Mouse (Mus musculus) adrenal gland (tissue): ENCODE data around the gene Gm3594.
"Not testable (repeated sequence)": the region's sequence is repeated elsewhere in the genome, so short reads cannot be mapped to it uniquely, and the experiment has no call there.

Source experiments
- intact Hi-C: fragments of 180-260 bp; cut with DNase I; formaldehyde crosslinking; loops from one replicate; pipeline ENCODE4 v1.15.1; 2025
- long read RNA-seq, 2 experiments: library from polyadenylated mRNA; unstranded; transcript quantifications; one replicate each; pipeline ENCODE4 v2.0.0; 2020; ENCODE audit warnings: borderline replicate concordance in 1 of 2; ENCODE audit not compliant: insufficient replicate concordance in 1 of 2

Gm3594 gene
- long read RNA-seq, experiment 1, result 0 reads
- long read RNA-seq, experiment 2, result 0 reads

GRCm38 (mm10) chr14:6444511-6444910 lies at the start of gene Gm3594:
TSS of gene Gm3594 (minus strand) at chr14:6444611.
- intact Hi-C loops, result not testable (repeated sequence)

DNA sequence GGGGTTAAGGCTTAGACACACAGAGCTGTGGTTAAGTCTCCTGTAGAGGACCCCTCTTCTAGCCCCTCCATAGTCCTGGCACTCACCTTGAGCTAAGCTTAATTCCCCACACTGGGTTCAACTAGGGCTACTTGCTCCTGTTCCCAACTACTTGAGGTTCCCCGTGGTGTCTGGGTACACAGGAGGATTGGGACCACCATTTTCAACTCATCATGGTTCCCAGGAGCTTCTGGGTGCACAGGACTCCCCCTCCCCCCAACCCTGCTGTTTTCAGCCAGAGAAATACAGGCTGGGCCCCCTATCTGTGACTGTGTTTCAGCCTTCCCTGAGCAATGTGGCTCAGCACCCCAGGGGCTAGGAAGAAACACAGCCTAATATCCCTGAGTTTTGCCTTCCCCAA lies 41.9 kb upstream of the Gm3594 start:
- intact Hi-C loops, result not testable (repeated sequence)

GRCm38 (mm10) chr14:6485541-6485940 lies 41.1 kb upstream of the Gm3594 start:
- intact Hi-C loops, result not testable (repeated sequence)

DNA sequence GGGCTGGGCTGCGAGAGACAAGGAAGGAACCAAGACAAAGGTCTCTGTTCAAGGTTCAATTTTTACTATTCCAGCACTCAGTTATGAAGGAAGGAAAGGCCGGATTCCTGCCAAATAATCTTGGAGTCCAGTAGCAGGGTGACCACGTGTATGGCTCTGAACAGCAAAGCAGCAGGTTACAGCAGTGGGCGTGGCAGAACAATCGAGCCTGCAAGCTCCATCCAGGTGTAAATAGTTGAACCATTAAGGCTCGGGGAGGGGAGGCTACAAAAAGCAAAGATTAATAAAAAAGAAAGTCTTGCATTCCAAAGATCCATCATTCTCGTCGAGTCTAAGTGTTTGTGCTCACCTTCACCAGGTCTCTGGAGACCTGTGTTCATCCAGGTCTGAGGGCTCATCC lies 37.7 kb upstream of the Gm3594 start:
- intact Hi-C loops, result not testable (repeated sequence)

DNA sequence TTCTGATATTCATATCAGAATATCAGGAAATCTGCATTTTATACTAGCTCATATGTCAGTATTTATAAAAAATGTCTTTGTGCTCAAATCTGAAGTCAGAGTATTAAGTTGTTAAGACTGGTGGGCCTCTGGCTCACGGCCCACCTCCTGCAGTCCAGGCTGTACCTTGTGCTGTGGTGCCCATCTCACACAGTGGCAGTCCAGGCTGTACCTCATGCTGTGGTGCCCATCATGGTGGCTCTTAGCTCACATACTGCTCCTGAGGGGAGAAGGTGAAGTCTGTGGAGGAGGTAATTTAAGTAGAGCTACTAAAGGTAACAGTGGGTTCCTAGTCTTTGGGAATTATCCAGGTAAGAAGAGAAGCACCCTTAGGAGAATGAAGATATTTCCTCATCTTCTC lies 27.4 kb upstream of the Gm3594 start:
- intact Hi-C loops, result not testable (repeated sequence)

DNA sequence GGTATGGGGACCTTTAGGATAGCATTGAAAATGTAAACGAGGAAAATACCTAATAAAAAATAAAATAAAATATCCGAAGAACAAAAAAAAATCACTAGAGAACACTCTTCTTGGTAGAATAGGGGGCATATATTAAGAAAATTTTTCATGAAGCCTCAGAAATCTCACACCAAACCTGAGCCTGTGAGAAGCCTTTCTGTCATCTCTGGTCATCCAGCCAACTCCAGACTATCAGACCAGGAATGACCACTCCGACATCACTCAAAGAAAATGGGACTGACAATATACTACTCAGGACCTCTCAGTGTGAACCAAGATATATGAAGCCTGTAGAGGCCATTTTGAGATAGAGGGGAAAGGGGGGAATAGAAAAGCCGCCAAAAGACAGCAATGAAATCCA lies 3.6 kb downstream of the Gm3594 start:
- intact Hi-C loops, result not testable (repeated sequence)

DNA sequence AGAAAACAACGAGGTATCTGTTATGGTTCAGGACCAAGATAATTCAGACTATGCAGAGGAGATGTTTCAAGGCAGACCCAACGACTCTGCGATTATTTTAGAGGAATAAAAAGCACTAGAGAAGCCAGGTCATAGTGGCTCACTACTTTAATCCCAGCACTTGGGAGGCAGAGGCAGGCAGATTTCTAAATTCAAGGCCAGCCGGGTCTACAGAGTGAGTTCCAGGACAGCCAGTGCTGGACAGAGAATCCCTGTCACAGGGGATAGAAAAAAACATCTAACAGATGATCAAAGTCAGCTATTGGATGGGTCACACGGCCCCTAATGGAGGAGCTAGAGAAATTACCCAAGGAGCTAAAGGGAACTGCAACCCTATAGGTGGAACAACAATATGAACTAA lies 4.2 kb downstream of the Gm3594 start:
- intact Hi-C loops, result not testable (repeated sequence)

DNA sequence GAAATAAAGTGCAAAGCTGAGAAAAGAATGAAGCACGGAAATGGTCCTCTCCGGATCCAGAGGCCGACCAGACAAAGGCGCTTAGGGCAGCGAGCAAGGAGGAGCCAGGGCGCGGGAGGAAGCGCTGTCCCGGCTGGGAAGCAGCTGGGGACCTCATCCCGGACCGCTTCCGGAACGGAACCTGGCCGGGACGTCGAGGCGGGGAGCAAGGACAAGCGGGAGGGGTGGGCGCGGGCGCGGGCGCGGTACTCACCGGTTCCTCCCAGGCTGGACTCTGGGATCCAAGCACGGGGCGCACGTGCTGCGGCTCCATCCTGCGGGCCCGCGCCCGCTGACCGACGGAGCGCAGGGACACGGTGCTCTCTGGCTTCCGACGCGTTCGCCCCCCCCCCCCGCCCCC lies 17.6 kb downstream of the Gm3594 start:
- intact Hi-C loops, result not testable (repeated sequence)

GRCm38 (mm10) chr14:6426353-6426752 lies 18.1 kb downstream of the Gm3594 start:
- intact Hi-C loops, result not testable (repeated sequence)

DNA sequence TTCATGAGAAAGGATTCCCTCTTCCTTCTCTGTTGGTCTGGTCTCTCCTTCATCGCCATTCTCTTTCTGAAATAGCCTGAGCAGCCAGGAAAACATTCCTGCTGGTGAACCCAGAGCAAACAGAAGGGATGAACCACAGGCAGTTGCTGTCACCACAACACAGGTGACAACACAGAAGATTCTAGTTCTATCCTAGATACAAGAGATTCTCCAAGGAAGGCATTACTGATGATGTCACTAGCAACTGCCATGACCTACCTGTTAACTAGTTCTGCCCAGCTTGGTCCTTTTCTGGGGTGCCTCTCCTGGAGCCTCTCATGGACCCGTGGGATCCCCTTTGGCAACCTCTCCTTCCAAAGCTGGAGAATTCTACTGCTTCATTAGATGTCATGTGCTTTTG lies 32.0 kb downstream of the Gm3594 start, which contains the start of gene Gm3591:
TSS of gene Gm3591 (minus strand) at position 101 of the 400 bp plus-strand sequence.
- intact Hi-C loops, result not testable (repeated sequence)

- intact Hi-C loops, result not testable (repeated sequence)
Observed at GRCm38 (mm10) chr14:6390219-6390618, 54.2 kb downstream of the Gm3594 start, which contains the start of gene Gm16440. TSS of gene Gm16440 (minus strand) at chr14:6390319.
